Mouse (Mus musculus): ENCODE results near the gene Vmn1r43. TPM values are rescaled to one million over a fixed set of nuclear protein-coding genes. Genes with fewer than 3 reads are reported as not detected.
"Not testable (repeated sequence)": the region's sequence is repeated elsewhere in the genome, so short reads cannot be mapped to it uniquely, and the experiment has no call there.

Vmn1r43 gene
- not detected for total RNA-seq (2021)

DNA sequence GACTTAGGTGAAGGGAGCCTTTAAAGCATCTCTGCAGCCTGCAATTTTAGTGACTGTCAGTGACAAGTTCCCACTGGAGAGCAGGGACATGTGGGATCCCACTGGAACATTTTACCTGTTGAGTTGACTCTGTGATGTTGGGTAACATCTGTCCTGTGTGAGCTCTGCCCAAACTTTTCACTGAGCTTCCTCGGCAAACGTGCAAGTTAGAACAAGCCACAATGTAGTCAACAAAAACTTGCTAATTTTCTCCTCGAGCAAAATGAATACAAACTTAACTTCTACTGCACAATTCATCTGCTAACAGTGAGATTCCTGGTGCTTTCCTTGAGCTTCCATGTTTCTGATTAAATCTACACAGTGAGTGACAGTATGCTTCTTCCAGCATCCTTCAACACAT, at the start of gene Vmn1r43, which contains the start of gene Vmn1r42:
Gene Vmn1r43 (minus strand): TSS at position 101 of the 400 bp plus-strand sequence.
Gene Vmn1r42 (minus strand): TSS at position 101 of the 400 bp plus-strand sequence.
- DNase-seq (ENCODE audit: extremely low spot score in 1 of 2, low spot score in 1 of 2), result not testable (repeated sequence)

DNA sequence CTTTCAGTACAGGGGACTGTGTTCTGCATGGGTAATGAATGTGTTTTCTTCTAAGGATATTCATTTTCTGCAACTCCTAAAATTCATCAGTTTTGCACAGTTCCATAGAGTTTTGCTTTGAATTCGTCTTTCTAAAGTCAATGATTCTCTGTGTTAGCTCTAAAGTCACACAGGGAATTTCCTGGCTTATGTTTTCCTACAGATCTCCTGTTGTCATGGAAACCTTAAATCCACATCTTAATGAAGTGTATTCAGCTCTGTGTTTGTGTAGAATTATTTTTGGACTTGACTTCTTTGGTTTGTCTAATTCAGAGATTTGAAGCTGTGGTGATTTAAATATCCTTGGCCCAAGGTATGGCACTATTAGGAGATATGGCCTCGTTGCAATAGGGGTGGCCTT, 7.6 kb upstream of the Vmn1r43 start:
- DNase-seq (ENCODE audit: extremely low spot score in 1 of 2, low spot score in 1 of 2), result no peak

DNA sequence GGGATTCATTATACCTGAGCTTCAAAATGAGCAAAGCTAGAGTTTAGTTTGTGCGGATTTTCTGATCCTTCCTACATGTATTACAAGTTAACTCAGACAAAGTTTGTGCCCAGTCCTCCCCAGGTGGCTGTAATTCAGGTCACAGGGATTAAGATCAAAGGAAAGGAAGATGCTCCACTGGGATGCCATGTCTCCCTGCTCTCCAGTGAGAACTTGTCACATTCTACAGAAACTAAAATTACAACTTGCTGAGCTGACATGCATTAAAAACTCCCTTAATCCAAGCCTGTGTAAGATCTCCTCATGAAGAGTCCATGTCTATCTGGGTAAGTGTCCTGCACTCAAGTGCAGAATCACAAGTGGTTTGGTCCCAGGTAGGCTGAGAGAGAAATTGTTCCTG, 7.1 kb upstream of the Vmn1r43 start, which contains the start of gene Vmn1r44:
Gene Vmn1r44 (plus strand): TSS at position 301 of the 400 bp plus-strand sequence.
- no peak for DNase-seq (ENCODE audit: extremely low spot score in 1 of 2, low spot score in 1 of 2)

DNA sequence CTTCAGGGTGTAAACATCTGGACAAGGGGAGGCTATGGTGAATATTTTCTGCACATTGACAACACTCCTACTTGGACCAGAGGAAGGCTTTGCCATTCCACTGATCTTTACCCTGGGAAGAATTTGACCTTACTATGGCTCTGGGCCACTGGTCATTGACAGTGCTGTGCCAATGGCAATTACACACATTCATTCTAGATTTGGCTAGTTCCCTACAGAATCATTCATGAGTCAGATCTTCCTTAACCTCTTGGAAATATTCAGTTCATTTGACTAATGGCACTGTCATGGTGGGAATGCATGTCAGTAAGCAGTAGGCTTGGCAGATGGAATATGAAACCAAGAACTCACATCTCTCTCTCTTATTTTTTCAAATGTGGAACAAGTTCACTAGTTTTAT, 4.7 kb upstream of the Vmn1r43 start:
- no peak for DNase-seq (ENCODE audit: extremely low spot score in 1 of 2, low spot score in 1 of 2)

DNA sequence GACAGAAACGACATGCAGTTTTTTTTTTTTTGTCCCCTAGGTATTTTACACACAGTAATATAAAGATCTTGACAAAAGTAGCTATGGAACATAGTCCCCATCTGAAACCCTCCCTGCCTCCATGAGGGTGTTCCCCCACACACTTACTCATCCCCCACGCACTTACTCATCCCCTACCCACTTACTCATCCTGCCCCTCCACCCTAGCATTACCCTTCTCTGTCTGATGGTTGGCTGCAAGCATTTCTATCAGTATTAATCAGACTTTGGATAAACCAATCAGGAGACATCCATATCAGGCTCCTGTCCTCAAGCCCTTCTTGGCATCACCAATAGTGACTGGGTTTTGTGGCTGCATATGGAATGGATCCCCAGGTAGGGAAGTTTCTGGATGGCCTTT, 750 bp upstream of the Vmn1r43 start:
- DNase-seq (ENCODE audit: extremely low spot score in 1 of 2, low spot score in 1 of 2), result no peak

DNA sequence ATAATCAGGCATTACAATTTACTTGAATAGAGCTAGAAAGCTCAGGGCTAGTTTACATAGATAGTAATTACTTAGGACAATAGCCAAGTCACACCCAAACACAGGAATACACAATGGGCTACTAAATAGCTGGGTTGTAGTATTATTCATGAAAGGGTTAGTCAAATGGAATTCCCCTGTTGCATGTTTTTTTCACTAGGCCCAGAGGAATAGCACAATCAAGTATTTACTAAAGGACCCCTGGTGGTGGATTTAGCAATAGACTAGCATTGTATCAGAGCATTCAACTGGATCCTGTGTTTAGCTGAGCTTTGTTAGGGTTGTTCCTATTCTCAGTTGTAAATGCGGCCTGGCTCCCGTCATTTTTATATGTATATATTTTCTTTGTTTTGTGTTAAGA, 8.2 kb downstream of the Vmn1r43 start:
- no peak for DNase-seq (ENCODE audit: extremely low spot score in 1 of 2, low spot score in 1 of 2)

DNA sequence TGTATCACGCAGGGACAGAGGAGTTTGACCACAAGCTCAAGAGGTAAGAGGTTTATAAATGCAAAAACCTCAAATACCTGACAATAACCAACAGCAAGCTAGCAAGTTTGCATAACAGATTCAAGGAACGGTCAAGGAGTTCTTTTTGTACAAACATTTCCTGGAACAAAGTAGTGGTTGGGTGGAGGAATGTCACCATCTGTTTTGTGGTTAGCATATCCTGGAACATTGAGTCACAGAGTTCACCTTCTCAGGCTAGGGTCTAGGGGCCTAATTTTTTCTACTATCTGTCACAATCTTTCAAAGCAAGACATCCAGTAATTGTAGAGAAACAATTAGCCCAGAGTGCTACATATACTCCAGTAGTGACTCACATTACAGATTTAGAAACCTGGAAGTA, 8.9 kb downstream of the Vmn1r43 start:
- DNase-seq (ENCODE audit: extremely low spot score in 1 of 2, low spot score in 1 of 2), result no peak

DNA sequence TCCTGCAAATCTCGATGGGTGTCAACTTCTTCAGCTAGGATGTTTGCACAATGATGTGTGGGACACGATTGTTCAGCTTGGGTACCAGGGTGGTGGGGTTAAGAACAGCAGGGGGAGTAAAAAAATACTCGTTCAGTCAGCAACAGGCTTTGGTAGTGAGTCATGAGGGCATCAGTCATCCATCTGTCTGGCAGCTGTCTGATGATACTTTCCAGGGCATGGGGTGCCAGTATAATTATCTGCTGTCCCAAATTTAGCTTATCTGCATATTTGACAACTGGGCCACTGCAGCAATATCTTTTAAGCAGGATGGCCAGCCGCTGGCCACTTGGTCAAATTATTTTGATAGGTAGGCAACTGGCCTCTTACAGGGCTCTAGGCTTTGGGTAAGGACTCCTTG, 12.4 kb downstream of the Vmn1r43 start:
- no peak for DNase-seq (ENCODE audit: extremely low spot score in 1 of 2, low spot score in 1 of 2)

DNA sequence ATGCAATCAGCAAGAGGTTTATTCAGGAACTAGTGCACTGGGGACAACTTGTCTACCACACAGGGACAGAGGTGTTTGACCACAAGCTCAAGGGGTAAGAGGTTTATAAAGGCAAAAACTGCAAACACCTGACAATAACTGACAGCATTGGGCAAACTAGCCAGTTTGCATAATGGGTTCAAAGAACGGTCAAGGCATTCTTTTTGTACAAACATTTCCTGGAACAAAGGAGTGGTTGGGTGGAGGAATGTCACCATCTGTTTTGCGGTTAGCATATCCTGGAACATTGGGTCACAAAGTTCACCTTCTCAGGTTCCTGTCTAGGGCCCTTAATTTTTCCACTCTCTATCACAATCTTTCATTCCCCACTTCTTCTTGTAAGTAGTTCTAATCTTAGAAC, 16.4 kb downstream of the Vmn1r43 start:
- no peak for DNase-seq (ENCODE audit: extremely low spot score in 1 of 2, low spot score in 1 of 2)

DNA sequence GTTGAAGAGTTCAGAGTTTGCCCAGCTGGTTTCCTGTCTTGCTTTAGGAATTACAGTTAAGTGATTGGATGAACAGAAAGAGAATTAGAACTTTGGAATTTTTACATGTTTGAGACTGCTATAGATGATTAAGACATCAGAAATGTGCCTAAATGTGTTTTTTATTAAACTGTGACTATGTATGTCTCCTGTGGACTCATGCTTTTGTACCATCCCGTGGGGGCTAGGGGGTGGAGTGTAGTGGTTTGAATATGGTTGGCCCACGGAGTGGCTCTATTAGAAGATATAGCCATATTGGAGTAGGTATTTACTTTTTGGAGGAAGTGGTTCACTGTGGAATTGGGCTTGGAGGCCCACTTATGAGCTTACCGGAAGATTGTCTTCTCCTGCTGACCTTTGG, 18.7 kb downstream of the Vmn1r43 start:
- DNase-seq (ENCODE audit: extremely low spot score in 1 of 2, low spot score in 1 of 2), result no peak

Other genes with a start within 250 kb of the Vmn1r43 start
- gene Txnrd3, start 232.4 kb downstream of the Vmn1r43 start, total RNA-seq (2021), result 1 to 10 TPM; 4.0 to 4.1 TPM
- gene Vmn1r40, start 168.9 kb downstream of the Vmn1r43 start, total RNA-seq (2021), result not detected
- not detected for gene Vmn1r41, start 135.6 kb downstream of the Vmn1r43 start, total RNA-seq (2021)
- gene Vmn1r42, start within 50 bp of the Vmn1r43 start, total RNA-seq (2021), result not detected
- gene Vmn1r44, start 7.2 kb upstream of the Vmn1r43 start, total RNA-seq (2021), result not detected
- gene Vmn1r45, start 64.2 kb upstream of the Vmn1r43 start, total RNA-seq (2021), result not detected
- not detected for gene Vmn1r46, start 92.9 kb upstream of the Vmn1r43 start, total RNA-seq (2021)
- gene Vmn1r47, start 139.7 kb upstream of the Vmn1r43 start, total RNA-seq (2021), result not detected
- gene Vmn1r48, start 160.4 kb upstream of the Vmn1r43 start, total RNA-seq (2021), result not detected
- not detected for gene Vmn1r49, start 202.1 kb upstream of the Vmn1r43 start, total RNA-seq (2021)
- gene Vmn1r50, start 225.0 kb upstream of the Vmn1r43 start, total RNA-seq (2021), result not detected
- gene Vmn1r51, start 246.2 kb upstream of the Vmn1r43 start, total RNA-seq (2021), result not detected